Comparison of ENCODE assay signal across 10 mouse cellular contexts in genomic region chr5:140640812-140641211, GRCm38 (mm10). TPM values are rescaled to one million over a fixed set of nuclear protein-coding genes. Genes with fewer than 3 reads are reported as not detected.
DNase-seq lines count a peak whose midpoint lies in the region; ATAC-seq and TF ChIP-seq lines count a peak whose summit lies in the region.
"Had no signal": no experiment of that assay in that cellular context is flagged by ENCODE, and none has a peak within 500 bp of the region (broad histone marks: within the 10 kb centered on the region; RNA-seq: fewer than 3 reads in every experiment).

No protein-coding gene starts in this region.

- no peak overlapping the region for H3K4me2 ChIP-seq in kidney, postnatal 0 days (ENCODE audit: low read length)
- no peak overlapping the region for H3K4me2 ChIP-seq in intestine, postnatal 0 days (replicated peaks; ENCODE audit: low read depth)

- H3K27me3 ChIP-seq in kidney, postnatal 0 days (ENCODE audit: insufficient read depth, low read length), result no peaks in the 10 kb centered on the region
- no peaks in the 10 kb centered on the region for H3K27me3 ChIP-seq in kidney, adult 2 months (replicated peaks; ENCODE audit: control insufficient read depth, insufficient read depth, low read length)
- H3K27me3 ChIP-seq in ES-Bruce4 (ENCODE audit: control insufficient read depth, insufficient read depth, low read length, poor library complexity, severe bottlenecking), result no peaks in the 10 kb centered on the region
- no peaks in the 10 kb centered on the region for H3K27me3 ChIP-seq in intestine, postnatal 0 days (replicated peaks; ENCODE audit: control insufficient read depth, insufficient read depth, low read length)

- DNase-seq in kidney, postnatal 0 days (ENCODE audit: low spot score), result no peak
- DNase-seq in kidney, adult 2 months, result no peak
- peak; percentile 65 for DNase-seq in 3T3-L1 (ENCODE audit: low read depth, low spot score)
- DNase-seq in kidney, postnatal 14 days, result no peak
- no peak for DNase-seq in layer of hippocampus, postnatal 25 days (ENCODE audit: extremely low spot score in 1 of 2, low spot score in 1 of 2)
- DNase-seq: cerebellum, adult 8-10 months; layer of hippocampus, adult 9-11 months; spleen, adult 18-20 months had no signal

- TF ChIP-seq CTCF in kidney, postnatal 0 days (IDR thresholded peaks at IDR 0.05; ENCODE audit: low read depth), result peak; percentile 50; the same call in 1 of the 2 replicates
- TF ChIP-seq CTCF in kidney, adult 2 months (conservative IDR thresholded peaks at IDR 0.05; ENCODE audit: insufficient read depth, insufficient read length, low read depth, low read length), result no peak
- TF ChIP-seq CTCF in ES-Bruce4 (IDR thresholded peaks at IDR 0.05; ENCODE audit: low read depth, low read length), result peak; percentile 11
- TF ChIP-seq CTCF in intestine, postnatal 0 days (IDR thresholded peaks at IDR 0.05; ENCODE audit: low read depth), result peak; percentile 59

- no peak for ATAC-seq in kidney, postnatal 0 days (replicated peaks; ENCODE audit: low FRiP score, low read depth)
- no peak for ATAC-seq in intestine, postnatal 0 days

- WGBS in kidney, postnatal 0 days, result 55% methylated on average over 2 of the region's 2 CpGs
- WGBS in kidney, adult 2 months, result 63% methylated on average over 2 of the region's 2 CpGs
- 81% methylated on average over 2 of the region's 2 CpGs for WGBS in intestine, postnatal 0 days

- no peaks in the 10 kb centered on the region for H3K9me3 ChIP-seq in kidney, postnatal 0 days (replicated peaks; ENCODE audit: low read length)
- H3K9me3 ChIP-seq in ES-Bruce4 (replicated peaks; ENCODE audit: control insufficient read depth, insufficient read depth, low read length, poor library complexity, severe bottlenecking), result no peaks in the 10 kb centered on the region
- no peaks in the 10 kb centered on the region for H3K9me3 ChIP-seq in intestine, postnatal 0 days (ENCODE audit: control insufficient read depth)

- peaks cover 17% of the 10 kb centered on the region for H3K36me3 ChIP-seq in kidney, postnatal 0 days (ENCODE audit: insufficient read depth, low read length)
- no peaks in the 10 kb centered on the region for H3K36me3 ChIP-seq in kidney, adult 2 months (ENCODE audit: control insufficient read depth, insufficient read depth, low read length)
- no peaks in the 10 kb centered on the region for H3K36me3 ChIP-seq in ES-Bruce4 (ENCODE audit: control insufficient read depth, insufficient read depth, low read length, poor library complexity, severe bottlenecking)
- H3K36me3 ChIP-seq in intestine, postnatal 0 days (ENCODE audit: control insufficient read depth, insufficient read depth), result peaks cover 11% of the 10 kb centered on the region; the same call in 1 of the 2 replicates

- TF ChIP-seq EP300 in ES-Bruce4 (IDR thresholded peaks at IDR 0.05; ENCODE audit: insufficient read depth, low read depth, low read length), result no peak

- no peak overlapping the region for H3K27ac ChIP-seq in kidney, postnatal 0 days
- H3K27ac ChIP-seq in kidney, adult 2 months (ENCODE audit: insufficient read depth, low read depth, low read length), result no peak overlapping the region
- H3K27ac ChIP-seq in ES-Bruce4 (ENCODE audit: insufficient read depth, low read length), result no peak overlapping the region
- H3K27ac ChIP-seq in intestine, postnatal 0 days (ENCODE audit: low read depth, low read length), result 0 out of 2 replicates have a peak overlapping the region, but pooled peaks have one; percentile 8

- no peak overlapping the region for H3K9ac ChIP-seq in kidney, postnatal 0 days (ENCODE audit: low read depth, low read length)
- no peak overlapping the region for H3K9ac ChIP-seq in ES-Bruce4 (ENCODE audit: low read depth, poor library complexity, severe bottlenecking)
- H3K9ac ChIP-seq in intestine, postnatal 0 days (ENCODE audit: low read depth, low read length), result no peak overlapping the region

- H3K4me1 ChIP-seq in kidney, postnatal 0 days (replicated peaks; ENCODE audit: insufficient read depth, low read length), result peaks cover 17% of the 10 kb centered on the region; the same call in 1 of the 2 replicates
- no peaks in the 10 kb centered on the region for H3K4me1 ChIP-seq in kidney, adult 2 months (ENCODE audit: control insufficient read depth, insufficient read depth, low read length)
- H3K4me1 ChIP-seq in ES-Bruce4 (ENCODE audit: control insufficient read depth, insufficient read depth, low read length), result no peaks in the 10 kb centered on the region
- H3K4me1 ChIP-seq in intestine, postnatal 0 days (replicated peaks; ENCODE audit: control insufficient read depth, insufficient read depth, low read length), result no peaks in the 10 kb centered on the region

- no peak for TF ChIP-seq POLR2A in kidney, adult 2 months (IDR thresholded peaks at IDR 0.05; ENCODE audit: low read depth, low read length)
- no peak for TF ChIP-seq POLR2A in ES-Bruce4 (IDR thresholded peaks at IDR 0.05; ENCODE audit: insufficient read depth, low read length)

- H3K4me3 ChIP-seq in kidney, postnatal 0 days (replicated peaks; ENCODE audit: low read depth, low read length), result no peak overlapping the region
- no peak overlapping the region for H3K4me3 ChIP-seq in kidney, adult 2 months (ENCODE audit: insufficient read depth, low read depth, low read length)
- no peak overlapping the region for H3K4me3 ChIP-seq in ES-Bruce4 (ENCODE audit: low read depth, low read length)
- no peak overlapping the region for H3K4me3 ChIP-seq in intestine, postnatal 0 days (ENCODE audit: low read depth, low read length)

RNA-seq across cellular contexts. Expression of gene Ttyh3, which starts 8.0 kb away (rescaled TPM):
- 21.7 and 25.3 TPM in 2 replicates for polyA plus RNA-seq in kidney, postnatal 0 days (2015; fragmentation: Nextera tagmentation; extraction: Ambion mirVana)
- polyA plus RNA-seq in kidney, adult 2 months (2012; rRNA removed), result 33.5 and 35.6 TPM in 2 replicates
- 19.1 and 21.4 TPM in 2 replicates for polyA plus RNA-seq in ES-Bruce4 (2011; ENCODE audit: insufficient read depth, insufficient read length, low read depth, missing spikeins)
- 21.4 and 23.6 TPM in 2 replicates for polyA plus RNA-seq in intestine, postnatal 0 days (2015; fragmentation: Nextera tagmentation; extraction: Ambion mirVana)
- 100 to 1,000 TPM; 247 to 262 TPM for total RNA-seq in layer of hippocampus, postnatal 25 days (2021)

RNA-seq across cellular contexts. Expression of gene Lfng, which starts 33.7 kb away (rescaled TPM):
- polyA plus RNA-seq in kidney, postnatal 0 days (2015; fragmentation: Nextera tagmentation; extraction: Ambion mirVana), result 28.8 and 33.4 TPM in 2 replicates
- 37.8 and 43.3 TPM in 2 replicates for polyA plus RNA-seq in kidney, adult 2 months (2012; rRNA removed)
- 4.1 and 4.4 TPM in 2 replicates for polyA plus RNA-seq in ES-Bruce4 (2011; ENCODE audit: insufficient read depth, insufficient read length, low read depth, missing spikeins)
- 7.1 and 7.3 TPM in 2 replicates for polyA plus RNA-seq in intestine, postnatal 0 days (2015; fragmentation: Nextera tagmentation; extraction: Ambion mirVana)
- total RNA-seq in layer of hippocampus, postnatal 25 days (2021), result 10 to 100 TPM; 20.0 to 29.8 TPM
